Mouse (Mus musculus) thymus, postnatal 14 days (tissue): ENCODE results near the gene 1700013G24Rik.

Experiments used
- DNase-seq: peaks from one replicate; pipeline ENCODE4 v3.0.0; 2021

Gene 1700013G24Rik

DNA sequence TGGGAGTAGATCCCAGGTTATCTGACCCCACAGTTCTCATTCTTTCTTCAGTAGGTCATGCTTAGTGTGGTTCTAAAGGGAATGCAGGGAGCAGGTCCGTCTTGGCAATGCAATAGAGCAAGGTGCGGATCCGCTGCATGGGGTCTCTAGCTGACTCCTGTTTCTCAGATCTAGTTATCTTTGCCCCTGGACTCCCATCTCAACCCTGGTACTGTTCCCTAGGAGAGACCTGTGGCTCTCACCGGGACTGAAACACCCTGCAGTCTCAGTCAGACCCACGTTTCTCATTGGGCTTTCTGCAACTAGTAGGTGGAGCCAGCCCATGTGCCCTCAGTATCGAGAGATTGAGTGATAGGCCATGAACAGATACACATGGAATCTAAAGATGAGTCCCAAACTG lies 24.5 kb downstream of the 1700013G24Rik start:
- no peak for DNase-seq

DNA sequence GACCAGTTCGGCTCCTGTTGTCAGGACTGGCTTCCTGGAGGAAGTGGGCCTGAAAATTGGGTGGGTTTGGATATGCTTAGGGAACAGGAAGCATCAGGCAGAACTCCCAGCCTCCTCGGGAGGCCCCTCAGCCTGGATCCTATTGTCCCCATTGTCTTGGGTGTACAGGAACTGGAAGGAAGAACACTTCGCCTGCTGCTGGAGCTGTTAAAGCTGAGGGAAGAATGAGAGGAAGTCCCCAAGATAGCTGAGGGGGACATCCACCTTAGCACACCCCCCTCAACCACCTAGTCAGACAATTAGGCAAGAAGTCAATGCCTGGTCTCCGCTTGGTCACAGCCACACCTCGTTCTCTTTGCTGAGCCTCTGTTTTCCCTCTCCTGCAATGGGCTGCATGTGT lies 25.2 kb downstream of the 1700013G24Rik start:
- DNase-seq: no peak

DNA sequence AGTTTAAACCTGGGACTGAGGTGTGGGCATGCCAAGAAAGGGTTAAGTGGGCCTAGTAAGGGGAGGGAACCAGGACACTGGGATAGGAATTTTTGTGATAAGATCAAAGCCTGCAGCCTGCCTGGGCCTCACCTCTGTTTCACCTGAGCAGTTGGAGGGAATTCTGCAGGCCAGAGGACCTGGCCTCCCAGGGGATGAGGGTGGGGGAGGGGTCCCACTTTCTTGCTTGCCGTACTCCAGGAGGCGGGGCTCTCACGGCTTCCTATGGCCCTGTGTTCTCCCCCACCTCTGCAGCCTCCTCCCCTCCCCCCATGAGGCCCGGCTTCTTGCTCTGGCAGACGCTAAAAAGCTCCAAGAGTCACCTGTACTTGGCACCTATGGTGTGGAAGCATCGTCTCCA lies 26.7 kb downstream of the 1700013G24Rik start:
- DNase-seq: no peak

DNA sequence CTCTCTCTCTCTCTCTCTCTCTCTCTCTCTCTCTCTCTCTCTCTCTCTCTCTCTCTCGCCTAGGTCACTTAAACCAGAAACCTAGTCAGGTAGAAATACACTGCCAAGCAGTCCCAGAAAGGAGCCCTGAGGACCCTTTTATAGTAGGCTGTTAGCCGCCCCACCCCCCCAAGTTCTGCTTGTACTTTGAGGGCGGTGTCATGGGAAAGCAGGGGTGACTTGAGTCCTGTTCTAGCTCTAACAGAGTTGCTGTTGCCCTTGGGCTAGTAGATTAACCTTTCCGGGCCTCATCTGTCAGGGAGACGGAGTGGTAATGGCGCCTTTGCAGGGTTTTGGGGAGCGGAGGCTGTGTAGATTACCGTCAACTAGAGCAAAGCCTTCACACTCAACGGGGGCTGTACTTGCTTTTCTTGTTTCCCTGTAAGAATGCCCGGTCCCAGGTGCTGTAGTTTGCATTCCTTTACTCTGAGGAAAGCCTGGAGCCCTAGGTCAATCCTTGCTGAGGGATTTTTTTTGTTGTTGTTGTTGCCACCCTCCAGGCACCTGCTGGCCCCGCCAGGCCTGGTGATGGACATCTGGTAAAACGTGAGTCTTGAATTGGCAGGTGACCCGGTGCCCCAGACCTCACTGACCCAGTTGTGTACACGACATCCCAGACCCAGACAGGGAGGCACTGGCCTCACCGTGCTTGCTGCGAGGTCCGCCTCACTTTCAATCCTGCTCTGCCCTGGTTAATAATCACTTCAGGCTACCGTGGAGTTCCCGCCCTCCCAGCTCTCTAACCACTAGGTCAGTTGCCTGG lies 27.3 kb downstream of the 1700013G24Rik start:
- DNase-seq: no peak

DNA sequence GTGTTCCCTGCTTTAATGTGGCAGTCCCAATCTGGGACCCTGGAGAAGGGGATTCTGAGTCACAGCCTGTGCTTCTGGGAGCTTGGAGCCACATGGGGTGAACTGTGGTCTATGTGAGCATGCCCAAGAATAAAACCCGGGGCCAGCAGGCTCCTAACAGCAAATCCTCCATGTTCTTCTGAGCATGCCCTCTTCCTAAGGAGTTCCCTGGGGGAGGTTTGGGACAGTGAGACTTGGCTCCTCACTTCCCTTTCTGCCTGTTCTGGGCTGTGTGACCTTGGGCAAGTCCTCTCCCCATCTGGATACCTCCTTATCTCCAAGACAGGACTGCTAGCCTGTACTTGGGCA lies 27.9 kb downstream of the 1700013G24Rik start:
- DNase-seq: no peak

DNA sequence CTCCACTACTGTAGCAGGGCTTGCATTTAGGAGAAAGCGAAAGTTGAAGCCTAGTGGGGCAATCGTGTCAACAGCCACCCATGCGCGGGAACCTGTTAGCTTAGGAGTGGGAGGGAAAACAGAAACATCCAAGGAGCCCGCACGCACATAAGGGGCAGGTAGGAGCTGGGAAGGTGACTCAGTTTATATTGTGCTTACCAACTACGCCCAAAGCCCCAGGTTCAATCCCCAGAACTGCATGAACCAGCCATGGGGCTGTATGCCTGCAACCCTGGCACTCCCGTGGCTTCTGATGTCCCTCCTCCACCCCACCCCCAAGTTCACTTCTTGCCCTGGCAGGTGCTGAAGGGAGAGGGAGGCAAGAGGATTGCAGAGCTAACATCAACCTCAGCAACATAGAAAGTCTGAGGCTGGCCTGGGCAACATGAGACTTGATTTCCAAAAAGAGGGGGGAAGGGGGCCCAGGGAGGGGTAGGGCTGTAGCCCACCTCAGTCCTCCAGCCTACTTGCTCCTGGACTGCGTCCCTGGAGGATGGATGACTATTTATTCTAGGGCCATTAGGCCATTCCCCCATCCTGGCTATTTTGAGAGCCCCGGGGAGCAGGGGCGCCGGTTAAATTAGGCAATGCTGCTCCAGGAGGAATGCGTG lies 28.4 kb downstream of the 1700013G24Rik start:
- no peak for DNase-seq

DNA sequence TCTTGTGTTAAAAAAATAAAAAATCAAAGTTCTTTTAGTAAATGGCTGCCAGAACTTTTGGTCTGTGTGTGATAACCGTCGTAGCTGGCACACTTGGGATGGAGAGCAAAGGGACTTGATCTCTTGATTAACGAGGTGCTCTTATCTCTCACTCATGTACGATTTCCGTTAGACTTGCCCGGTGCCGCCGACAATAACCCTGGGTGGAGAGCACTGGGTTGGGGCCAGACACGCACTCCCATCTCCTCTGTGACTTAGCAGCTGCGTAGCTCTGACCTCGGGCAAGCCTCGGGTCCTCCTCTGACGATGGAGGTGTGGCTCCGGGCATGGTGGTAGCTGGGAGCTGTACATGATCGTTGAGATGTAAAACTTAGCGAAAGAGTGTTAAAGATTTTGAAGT lies 30.8 kb downstream of the 1700013G24Rik start:
- no peak for DNase-seq

DNA sequence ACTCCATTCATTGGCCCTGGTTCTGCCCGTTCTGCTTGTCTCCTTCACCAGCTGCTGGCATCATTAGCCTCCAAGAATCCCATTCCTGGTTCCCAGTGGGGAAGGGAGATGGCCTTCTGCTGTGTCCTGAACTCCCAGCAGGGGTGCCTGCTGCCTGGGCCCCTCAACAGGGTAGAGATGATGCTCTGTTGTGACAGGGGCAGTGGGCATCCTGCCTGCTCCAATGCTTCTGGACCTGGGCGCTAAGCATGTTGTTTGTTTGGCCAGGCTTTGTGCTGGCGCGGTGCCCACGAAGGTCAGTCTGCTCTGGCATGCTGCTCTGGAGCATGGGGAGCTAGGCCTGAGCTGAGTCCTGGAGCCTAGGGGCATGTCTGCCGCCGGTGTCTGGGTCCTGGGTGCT lies 31.5 kb downstream of the 1700013G24Rik start:
- DNase-seq: no peak

DNA sequence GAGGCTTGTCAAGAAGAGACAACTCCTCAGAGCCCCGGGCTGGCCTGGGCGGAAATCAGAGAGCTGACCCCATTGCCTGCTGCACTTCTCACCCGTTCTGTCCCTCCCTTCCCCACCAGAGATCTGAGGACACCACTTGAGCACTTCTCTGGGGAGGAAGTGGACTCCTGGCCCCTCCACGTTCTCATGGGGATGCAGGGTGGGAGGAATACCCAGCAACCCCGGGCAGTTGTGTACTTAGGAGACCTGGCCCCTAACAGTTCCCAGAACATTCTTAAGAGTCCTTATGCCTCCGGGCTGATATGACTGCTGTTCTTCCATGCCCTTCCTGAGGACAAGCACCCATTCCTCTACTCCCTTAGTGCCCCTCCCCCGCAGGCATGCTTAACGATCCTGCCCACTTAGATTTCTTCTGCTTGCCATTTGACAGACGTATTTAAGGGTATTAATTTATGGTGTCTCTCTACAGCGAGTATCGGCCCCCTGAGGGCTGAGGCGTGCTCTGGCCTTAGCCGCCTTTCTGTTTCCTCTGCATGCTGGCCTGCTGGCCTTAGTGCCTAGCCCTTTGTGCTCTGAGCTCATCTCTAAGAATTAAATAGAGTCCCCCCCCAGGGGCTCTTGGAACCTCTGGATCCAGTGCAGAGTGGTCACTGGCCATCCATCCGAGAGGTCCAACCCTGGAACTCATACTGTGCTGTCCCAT lies 32.3 kb downstream of the 1700013G24Rik start:
- DNase-seq: no peak

DNA sequence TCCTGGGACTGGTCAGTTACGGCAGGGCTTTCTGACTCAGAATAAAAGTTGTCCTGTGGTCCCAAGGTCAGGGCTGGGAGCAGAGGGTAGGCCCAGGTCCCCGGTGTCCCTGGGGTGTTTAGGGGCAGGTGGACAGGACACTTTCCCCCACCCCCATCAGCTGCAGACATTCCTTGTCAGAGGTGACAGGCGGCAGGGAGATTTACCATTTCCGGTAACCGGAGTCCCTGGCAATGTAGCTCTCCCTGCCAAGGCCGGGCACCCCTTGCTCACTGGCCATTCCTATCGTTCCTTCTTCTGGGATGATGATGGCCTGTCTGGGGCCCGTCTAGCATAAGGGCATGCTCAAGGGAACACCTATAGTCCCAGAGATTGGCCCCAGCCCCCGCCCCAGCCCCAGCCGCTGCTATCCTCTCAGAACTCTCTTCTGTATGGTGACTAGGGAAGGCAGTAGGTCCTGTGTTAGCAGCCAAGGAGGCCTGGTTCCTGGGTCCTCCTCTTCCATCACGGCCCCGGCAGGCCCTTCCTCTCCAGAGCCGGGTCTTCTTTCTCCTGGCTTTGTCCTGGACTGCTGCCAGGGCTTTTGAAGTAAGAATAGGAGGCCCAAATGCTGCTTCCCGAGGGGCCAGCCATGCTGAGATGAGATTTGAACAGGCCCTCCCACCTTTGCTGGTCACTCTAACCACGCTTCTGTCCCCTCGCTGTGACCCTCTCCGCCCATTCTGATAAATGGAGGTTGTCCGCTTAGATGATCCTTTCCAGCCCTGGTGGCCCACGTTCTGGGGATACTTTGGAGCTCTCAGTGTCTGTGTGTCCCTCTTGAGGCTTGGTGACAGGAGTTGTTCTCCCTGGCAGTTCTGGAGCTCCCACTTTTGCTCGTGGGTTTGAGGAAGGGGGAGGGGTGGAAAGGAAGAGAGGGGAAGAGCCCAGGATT lies 33.3 kb downstream of the 1700013G24Rik start:
- DNase-seq: no peak

DNA sequence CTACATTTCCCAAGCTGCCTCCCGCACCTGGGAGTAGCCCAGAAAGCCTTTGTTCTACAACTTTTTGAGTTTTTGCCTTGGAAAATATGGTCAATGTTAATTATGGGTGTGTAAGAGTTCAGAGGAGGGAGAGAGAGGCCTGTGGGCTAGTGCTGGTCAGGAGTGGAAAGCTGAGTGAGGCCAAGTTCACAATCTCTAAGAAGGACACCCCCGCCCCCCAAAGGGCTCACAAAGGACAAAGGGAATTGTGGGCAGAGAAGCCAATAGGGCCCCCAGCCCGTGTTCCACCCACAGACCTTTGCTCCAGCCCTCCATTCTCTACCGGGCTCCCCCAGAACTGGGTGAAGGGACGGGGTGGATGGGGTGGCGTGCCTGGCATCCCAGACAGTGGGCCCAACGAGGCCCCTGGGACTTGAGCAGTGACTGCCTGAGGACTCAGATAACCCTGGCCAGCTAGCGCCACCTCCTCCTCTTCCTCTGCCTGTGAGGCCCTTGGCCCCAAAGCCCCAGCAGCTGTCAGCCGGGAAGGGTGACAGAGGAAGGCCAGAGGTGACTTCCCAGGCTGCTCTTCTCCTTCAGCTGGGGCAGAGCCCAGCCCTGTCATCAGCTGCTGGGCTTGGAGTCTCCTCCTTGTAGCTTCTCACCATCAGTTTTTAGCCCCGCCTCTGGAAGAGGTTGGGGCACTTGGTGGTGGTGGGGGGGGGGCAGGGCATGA lies 34.4 kb downstream of the 1700013G24Rik start:
- no peak for DNase-seq

DNA sequence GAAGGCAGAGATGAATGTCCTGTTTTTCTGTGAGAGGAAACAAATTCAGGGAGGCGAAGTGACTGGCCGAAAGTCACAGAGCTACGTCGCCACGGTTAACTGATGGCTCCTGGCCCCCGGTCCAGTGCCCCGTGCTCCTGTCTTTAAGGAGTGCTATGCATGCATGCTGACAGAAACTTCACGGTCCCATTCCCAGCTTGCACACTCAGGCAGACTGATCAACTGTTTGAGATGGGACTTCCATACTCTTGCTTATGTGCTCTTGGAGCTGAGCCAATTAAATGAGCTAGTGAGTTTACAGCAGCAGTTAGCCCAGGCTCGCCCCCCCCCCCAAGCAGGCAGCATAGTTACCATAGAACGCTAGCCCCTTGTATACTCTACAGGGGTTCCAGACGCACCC lies 35.0 kb downstream of the 1700013G24Rik start:
- DNase-seq: no peak

DNA sequence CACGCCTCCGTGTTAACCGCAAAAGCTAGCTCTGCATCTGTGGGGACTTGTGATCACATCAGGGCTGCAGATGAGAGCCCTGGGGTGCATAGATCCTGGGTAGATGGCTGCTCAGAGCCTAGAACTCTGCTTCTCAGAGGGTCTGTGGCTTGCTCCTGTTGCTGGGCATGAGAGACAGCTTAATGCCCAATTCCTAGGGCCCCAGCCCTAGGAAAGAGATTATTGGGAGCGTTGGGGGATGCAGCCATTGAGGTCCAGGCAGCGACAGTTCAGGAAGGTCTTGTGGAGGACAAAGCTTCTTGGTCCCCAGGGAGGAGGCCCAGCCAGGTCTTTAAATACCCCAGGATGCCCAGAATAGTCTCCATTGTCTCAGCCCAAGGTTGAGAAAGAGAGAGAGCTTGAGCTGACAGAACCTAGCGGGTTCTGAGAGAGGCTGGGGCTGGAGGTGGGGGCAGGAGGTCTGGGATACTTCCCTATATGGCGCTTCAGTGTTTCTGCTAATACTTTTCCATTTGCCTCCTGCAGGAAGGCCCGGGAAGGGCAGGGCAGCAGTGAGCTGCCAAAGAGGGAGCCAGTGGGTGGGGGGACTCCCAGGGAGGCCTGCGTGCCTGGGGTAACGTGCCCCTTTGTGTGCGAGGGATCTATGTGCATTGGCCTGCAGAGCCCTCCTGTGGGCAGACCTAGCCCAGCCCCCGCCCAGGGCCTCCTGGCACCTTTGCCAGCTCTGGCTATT lies 35.7 kb downstream of the 1700013G24Rik start:
- no peak for DNase-seq

DNA sequence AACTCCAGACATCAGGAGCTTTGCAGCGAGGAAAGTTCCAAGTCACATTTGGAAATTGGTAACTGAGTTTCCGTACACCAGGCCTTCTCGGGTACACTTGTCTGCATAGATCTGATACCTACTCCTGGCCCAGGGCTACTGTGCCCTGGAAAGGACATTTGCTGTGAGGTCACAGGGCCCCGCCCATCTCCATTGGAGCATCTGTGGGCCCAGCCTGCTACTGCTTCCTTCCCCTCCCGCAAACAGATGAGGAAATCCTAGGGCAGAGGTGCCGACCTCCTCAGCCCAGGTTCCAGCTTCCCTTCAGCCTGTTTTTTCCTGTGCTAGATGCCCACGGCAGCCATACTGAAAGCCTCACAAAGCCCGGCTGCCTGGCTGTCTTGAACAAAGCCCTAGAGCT lies 36.9 kb downstream of the 1700013G24Rik start:
- no peak for DNase-seq

DNA sequence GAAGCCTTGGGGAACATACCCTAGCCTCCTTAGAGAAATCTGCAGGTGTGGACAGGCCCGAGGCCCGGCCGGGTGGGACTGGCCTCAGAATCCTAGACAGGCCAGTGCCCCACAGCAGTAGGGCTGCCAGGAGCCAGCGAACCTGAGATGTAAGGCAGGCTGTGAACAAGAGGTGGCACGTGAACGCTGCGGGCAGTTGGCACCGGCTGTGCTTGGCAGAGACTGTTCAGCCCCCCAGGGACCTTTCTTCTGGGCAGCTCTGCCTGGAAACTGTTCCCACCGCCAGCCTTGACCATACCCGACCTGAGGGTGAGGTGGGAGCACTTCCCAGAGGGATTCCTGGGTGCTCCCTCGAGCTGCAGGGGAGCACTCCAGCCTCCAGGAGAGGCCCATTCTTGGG lies 39.5 kb downstream of the 1700013G24Rik start:
- no peak for DNase-seq

DNA sequence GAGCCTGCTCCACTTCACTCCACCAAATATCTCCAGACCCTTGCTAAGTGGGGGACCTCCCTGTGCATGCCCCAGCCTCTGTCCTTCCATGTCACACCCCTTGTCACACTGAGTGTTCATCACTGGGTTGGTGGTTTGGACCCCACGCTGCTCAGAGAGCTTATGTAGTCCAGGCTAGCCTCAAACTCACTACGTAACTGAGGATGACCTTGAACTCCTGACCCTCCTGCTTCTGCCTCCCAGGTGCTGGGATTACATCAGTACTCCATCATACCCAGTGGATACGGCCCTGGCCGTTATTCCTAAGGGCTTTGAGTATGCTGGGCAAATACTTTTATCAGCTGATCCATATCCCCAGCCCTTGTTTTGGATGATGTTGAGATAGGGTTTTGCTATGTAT lies 40.1 kb downstream of the 1700013G24Rik start:
- DNase-seq: no peak

DNA sequence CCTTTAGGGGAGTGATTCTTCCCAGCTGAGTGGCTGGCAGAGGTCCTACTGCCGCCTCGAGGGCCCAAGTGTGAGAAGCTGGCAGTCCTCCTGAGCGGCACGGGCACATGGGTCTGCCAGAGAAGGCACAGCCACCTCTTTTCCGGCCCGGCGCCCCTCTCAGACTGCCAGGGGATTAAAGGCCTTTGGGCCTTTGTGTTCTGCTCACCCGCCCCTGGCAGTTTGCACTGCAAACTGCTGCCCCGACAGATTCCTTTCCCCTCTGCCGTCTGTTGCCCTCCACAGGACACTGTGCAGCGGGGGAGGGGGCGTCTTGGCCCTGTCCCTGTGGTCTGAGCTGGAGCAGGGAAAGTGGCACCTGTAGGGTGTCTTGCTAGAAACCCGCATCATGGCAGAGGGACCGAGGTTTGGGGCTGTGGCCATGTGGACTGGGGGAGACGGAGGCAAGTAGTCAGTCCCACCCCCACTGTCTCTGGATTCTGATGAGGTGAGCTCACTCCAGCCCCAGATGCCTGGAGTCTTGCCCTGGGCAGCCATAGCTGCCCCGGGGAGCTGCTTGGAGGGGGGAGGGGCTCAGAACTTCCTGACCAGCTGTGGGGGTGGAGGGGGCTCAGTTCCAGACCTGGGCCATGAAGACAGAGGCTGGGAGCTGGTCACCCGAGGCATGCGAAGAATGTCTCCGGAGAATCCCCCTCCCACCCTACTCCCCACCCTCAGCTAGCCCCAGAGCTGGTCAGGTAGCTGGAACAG lies 41.8 kb downstream of the 1700013G24Rik start:
- no peak for DNase-seq

DNA sequence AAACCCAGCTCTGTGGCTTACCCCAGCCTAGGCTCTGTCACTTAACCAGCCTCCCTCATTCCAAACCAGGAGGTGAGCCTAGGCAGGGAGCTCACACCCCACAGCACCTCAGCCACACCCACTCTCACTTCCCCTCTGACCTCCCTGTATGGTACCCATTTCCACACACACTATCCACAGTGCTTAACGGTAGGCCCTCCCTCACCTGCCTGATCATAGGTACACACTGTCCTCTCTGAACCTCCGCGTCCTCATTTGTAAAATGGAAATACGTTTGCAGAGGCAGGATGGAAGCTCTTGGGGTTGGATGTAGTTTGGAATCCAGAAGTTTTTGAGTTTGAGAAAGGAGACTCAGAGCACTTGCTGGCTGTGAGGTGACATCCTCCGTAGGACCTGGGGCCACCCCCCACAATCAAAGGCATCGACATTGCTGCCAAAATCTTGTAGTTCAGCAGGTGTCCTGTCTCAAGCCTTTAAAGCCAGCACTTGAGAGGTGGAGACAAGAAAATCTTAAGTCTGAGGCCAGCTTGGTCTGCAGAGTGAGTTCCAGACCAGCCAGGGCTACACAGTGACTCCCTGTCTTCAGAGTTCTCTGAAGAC lies 42.5 kb downstream of the 1700013G24Rik start:
- no peak for DNase-seq

DNA sequence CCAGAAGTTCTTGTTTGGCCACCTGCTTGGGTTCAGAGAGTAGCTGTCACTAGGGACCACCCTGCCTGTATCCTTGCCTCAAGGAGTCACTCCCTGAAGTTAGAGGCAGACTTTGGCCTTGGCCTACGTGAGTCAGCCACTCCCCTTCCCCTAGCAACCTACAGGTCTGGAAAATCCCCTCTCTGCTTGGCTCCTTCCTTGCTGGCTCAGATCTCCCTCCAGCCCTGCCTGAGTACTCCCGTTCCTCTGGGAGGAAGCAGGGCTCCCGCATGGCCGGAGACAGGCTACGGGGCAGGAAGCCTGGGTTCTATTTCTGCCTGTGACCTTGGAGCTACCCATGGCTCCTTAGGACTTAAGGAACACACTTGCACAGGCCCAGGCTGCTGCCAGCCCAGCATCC lies 44.3 kb downstream of the 1700013G24Rik start:
- DNase-seq: no peak
